In genomic region chr7:27650949-27651348, GRCm38 (mm10) we compare ENCODE assay signal across 9 mouse cellular contexts. TPM values are rescaled to one million over a fixed set of nuclear protein-coding genes. Genes with fewer than 3 reads are reported as not detected.
DNase-seq lines count a peak whose midpoint lies in the region; ATAC-seq and TF ChIP-seq lines count a peak whose summit lies in the region.
"Had no signal": no experiment of that assay in that cellular context is flagged by ENCODE, and none has a peak within 500 bp of the region (broad histone marks: within the 10 kb centered on the region; RNA-seq: fewer than 3 reads in every experiment).

No protein-coding gene starts in this region.

- peaks cover 31% of the 10 kb centered on the region for H3K27me3 ChIP-seq in limb, embryonic 14.5 days (ENCODE audit: control insufficient read depth, insufficient read depth, low read length)
- peaks cover 24% of the 10 kb centered on the region for H3K27me3 ChIP-seq in neural tube, embryonic 12.5 days (replicated peaks)

- 5% methylated on average over 10 of the region's 10 CpGs for WGBS in limb, embryonic 14.5 days
- WGBS in neural tube, embryonic 12.5 days, result 7% methylated on average over 10 of the region's 10 CpGs

- ATAC-seq in limb, embryonic 14.5 days (ENCODE audit: low FRiP score, low read depth), result no peak
- no peak for ATAC-seq in neural tube, embryonic 12.5 days (ENCODE audit: low FRiP score, low read depth)

- H3K4me2 ChIP-seq in limb, embryonic 14.5 days (replicated peaks; ENCODE audit: low read depth, low read length, severe bottlenecking), result no peak overlapping the region
- peak overlapping the region; percentile 18; the same call in 1 of the 2 replicates for H3K4me2 ChIP-seq in neural tube, embryonic 12.5 days (replicated peaks)

- H3K4me3 ChIP-seq in limb, embryonic 14.5 days (replicated peaks; ENCODE audit: low read length), result no peak overlapping the region
- H3K4me3 ChIP-seq in neural tube, embryonic 12.5 days, result no peak overlapping the region

- no peaks in the 10 kb centered on the region for H3K9me3 ChIP-seq in limb, embryonic 14.5 days (ENCODE audit: control insufficient read depth, low read length)
- H3K9me3 ChIP-seq in neural tube, embryonic 12.5 days, result no peaks in the 10 kb centered on the region

- no peak overlapping the region for H3K27ac ChIP-seq in limb, embryonic 14.5 days (replicated peaks; ENCODE audit: low read depth, low read length)
- H3K27ac ChIP-seq in neural tube, embryonic 12.5 days, result no peak overlapping the region

- peaks cover 5% of the 10 kb centered on the region; the same call in 1 of the 2 replicates for H3K4me1 ChIP-seq in limb, embryonic 14.5 days (ENCODE audit: control insufficient read depth, insufficient read depth, low read length)
- peaks cover 5% of the 10 kb centered on the region; the same call in 1 of the 2 replicates for H3K4me1 ChIP-seq in neural tube, embryonic 12.5 days

- no peaks in the 10 kb centered on the region for H3K36me3 ChIP-seq in limb, embryonic 14.5 days (ENCODE audit: control insufficient read depth, insufficient read depth, low read length)
- H3K36me3 ChIP-seq in neural tube, embryonic 12.5 days, result peaks cover 4% of the 10 kb centered on the region; the same call in 1 of the 2 replicates

- no peak overlapping the region for H3K9ac ChIP-seq in limb, embryonic 14.5 days (ENCODE audit: low read depth, low read length, severe bottlenecking)
- H3K9ac ChIP-seq in neural tube, embryonic 12.5 days, result no peak overlapping the region

- TF ChIP-seq POLR2A in limb, embryonic 14.5 days (IDR thresholded peaks at IDR 0.05; ENCODE audit: borderline replicate concordance, extremely low read depth, insufficient read depth, insufficient read length), result no peak

- DNase-seq in 416B (ENCODE audit: low read depth) (peak; percentile 94), WW6 (ENCODE audit: low read depth, low spot score) (peak; percentile 70)
- DNase-seq in embryo, embryonic 10 days (ENCODE audit: low spot score), result peak; percentile 73
- peak; percentile 84 for DNase-seq in gastrocnemius, postnatal 10 days
- DNase-seq in kidney, adult 9 months, result peak; percentile 81
- peak; percentile 84 for DNase-seq in limb, embryonic 14.5 days (ENCODE audit: low spot score)
- DNase-seq in testis, postnatal 10 days (ENCODE audit: low spot score), result peak; percentile 91

RNA-seq across cellular contexts. Expression of gene Ttc9b, which starts 2.8 kb away (rescaled TPM):
- total RNA-seq in gastrocnemius, postnatal 10 days (2021), result under 1 TPM; 0.12 to 0.29 TPM
- 0.14 and 0.24 TPM in 2 replicates for polyA plus RNA-seq in limb, embryonic 14.5 days (2012; rRNA removed)
- 0.10 and 0.21 TPM in 2 replicates for polyA plus RNA-seq in limb, embryonic 14.5 days (2014; fragmentation: Nextera tagmentation; extraction: Ambion mirVana)
- 25.1 and 26.2 TPM in 2 replicates for polyA plus RNA-seq in neural tube, embryonic 12.5 days (2016; fragmentation: Nextera tagmentation; extraction: Ambion mirVana)
- polyA plus RNA-seq: gonadal fat pad, adult 2 months had no signal

RNA-seq across cellular contexts. Expression of gene Map3k10, which starts 23.4 kb away (rescaled TPM):
- 10 to 100 TPM; 15.5 to 18.2 TPM for total RNA-seq in gastrocnemius, postnatal 10 days (2021)
- polyA plus RNA-seq in limb, embryonic 14.5 days (2012; rRNA removed), result 34.4 and 42.9 TPM in 2 replicates
- polyA plus RNA-seq in limb, embryonic 14.5 days (2014; fragmentation: Nextera tagmentation; extraction: Ambion mirVana), result 8.8 and 10.6 TPM in 2 replicates
- 21.1 and 22.2 TPM in 2 replicates for polyA plus RNA-seq in neural tube, embryonic 12.5 days (2016; fragmentation: Nextera tagmentation; extraction: Ambion mirVana)

RNA-seq across cellular contexts. Expression of gene Zfp607b, which starts 38.2 kb away (rescaled TPM):
- total RNA-seq in gastrocnemius, postnatal 10 days (2021), result 1 to 10 TPM; 1.2 to 1.4 TPM
- polyA plus RNA-seq in limb, embryonic 14.5 days (2012; rRNA removed), result 1.9 and 3.2 TPM in 2 replicates
- 3.0 and 4.9 TPM in 2 replicates for polyA plus RNA-seq in limb, embryonic 14.5 days (2014; fragmentation: Nextera tagmentation; extraction: Ambion mirVana)
- polyA plus RNA-seq in neural tube, embryonic 12.5 days (2016; fragmentation: Nextera tagmentation; extraction: Ambion mirVana), result 7.0 and 7.8 TPM in 2 replicates

RNA-seq across cellular contexts. Expression of gene Akt2, which starts 59.6 kb away (rescaled TPM):
- 100 to 1,000 TPM; 128 to 134 TPM for total RNA-seq in gastrocnemius, postnatal 10 days (2021)
- polyA plus RNA-seq in limb, embryonic 14.5 days (2012; rRNA removed), result 96.6 and 110 TPM in 2 replicates
- polyA plus RNA-seq in limb, embryonic 14.5 days (2014; fragmentation: Nextera tagmentation; extraction: Ambion mirVana), result 112 and 119 TPM in 2 replicates
- polyA plus RNA-seq in neural tube, embryonic 12.5 days (2016; fragmentation: Nextera tagmentation; extraction: Ambion mirVana), result 74.8 and 78.2 TPM in 2 replicates

Comparison
In these comparisons a context has a peak if more than half of its experiments do, and no peak if none do; other contexts are left out.
1. RNA of gene Ttc9b, which starts 2.8 kb away (polyA plus RNA-seq): 25.1 to 26.2 TPM in neural tube, embryonic 12.5 days; 0.10 to 0.24 TPM in limb, embryonic 14.5 days; every median in the first group is over 10 times any median in the second.
2. Peak in every context shown above with its lines, with median percentiles within 50 percentile points of each other: DNase-seq.